Mouse (Mus musculus) stomach, embryonic 15.5 days (tissue): ENCODE results near the gene Izumo1. TPM values are rescaled to one million over a fixed set of nuclear protein-coding genes. Genes with fewer than 3 reads are reported as not detected.

Source experiments
- ATAC-seq: fragments of 200-750 bp; cut with Nextera tagmentation; 2 replicates; pipeline ENCODE4 v1.8.0; 2017; ENCODE audit warnings: low read depth, moderate number of reproducible peaks, moderate TSS enrichment; ENCODE audit not compliant: insufficient read depth, low FRiP score
- H3K27ac ChIP-seq: fragments of 300-500 bp; sonication (generic); 2 replicates; pipeline ENCODE4 v1.5.1; 2015; ENCODE audit warnings: mild to moderate bottlenecking, inconsistent platforms
- H3K27me3 ChIP-seq: fragments of 300-500 bp; sonication (generic); replicated peaks from 2 replicates; pipeline ENCODE4 v1.6.1; 2015; ENCODE audit warnings: inconsistent platforms
- H3K36me3 ChIP-seq: fragments of 300-500 bp; sonication (generic); 2 replicates; pipeline ENCODE4 v1.6.1; 2015; ENCODE audit warnings: inconsistent platforms
- H3K4me1 ChIP-seq: fragments of 300-500 bp; sonication (generic); 2 replicates; pipeline ENCODE4 v1.6.1; 2015; ENCODE audit warnings: inconsistent platforms
- H3K4me2 ChIP-seq: fragments of 300-500 bp; sonication (generic); 2 replicates; pipeline ENCODE4 v1.6.1; 2015; ENCODE audit warnings: mild to moderate bottlenecking, inconsistent platforms
- H3K4me3 ChIP-seq: fragments of 300-500 bp; sonication (generic); replicated peaks from 2 replicates; pipeline ENCODE4 v1.5.1; 2015; ENCODE audit warnings: inconsistent platforms
- H3K9ac ChIP-seq: fragments of 300-500 bp; sonication (generic); 2 replicates; pipeline ENCODE4 v1.6.1; 2015; ENCODE audit warnings: inconsistent platforms
- H3K9me3 ChIP-seq: fragments of 300-500 bp; sonication (generic); 2 replicates; pipeline ENCODE4 v1.6.1; 2016; ENCODE audit warnings: inconsistent platforms
- WGBS: fragments of 180-500 bp; shearing (Covaris S2); methylation state at CpG from one replicate; pipeline ENCODE4 v1.1.7; 2015; 5-methylcytosine and 5-hydroxymethylcytosine counted together
- polyA plus RNA-seq: library from polyadenylated mRNA; unstranded; fragments of >200 nt; fragmentation: Nextera tagmentation; extraction: Ambion mirVana; gene quantifications from 2 replicates; pipeline ENCODE4 v1.2.1, GENCODE M21; 2015

Gene Izumo1
- polyA plus RNA-seq, 1 experiment from 2014 or later, result 0.31 TPM

DNA sequence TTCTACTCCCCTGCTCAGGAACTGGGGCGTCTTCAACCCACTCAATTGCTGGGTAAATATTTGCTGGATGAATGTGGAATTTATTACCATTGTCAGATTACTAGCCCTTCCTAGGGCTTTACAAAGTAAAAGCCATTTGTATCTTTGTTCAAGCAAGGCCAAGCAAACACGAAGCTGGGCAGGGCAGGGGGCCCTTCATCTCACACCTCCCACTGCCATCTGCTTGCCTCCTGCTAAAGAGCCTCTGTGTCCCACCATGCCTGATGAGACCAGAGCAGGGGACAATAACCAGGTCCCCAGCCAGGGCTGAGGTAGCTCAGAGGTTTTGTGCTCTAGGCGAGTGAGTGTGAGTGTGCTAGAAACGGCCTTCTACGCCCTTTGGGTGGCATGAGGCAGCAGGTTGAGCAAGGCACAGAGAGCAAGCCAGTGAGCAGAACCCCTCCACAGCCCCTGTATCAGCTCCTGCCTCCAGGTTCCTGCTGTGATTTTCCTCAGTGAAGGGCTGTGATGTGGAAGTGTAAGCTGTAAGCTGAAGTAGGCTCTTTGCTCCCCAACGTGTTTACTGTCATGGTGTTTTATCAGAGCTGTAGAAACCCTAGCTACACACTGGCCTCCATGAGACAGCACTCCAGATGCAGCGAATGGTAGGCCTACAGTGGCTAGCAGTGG lies 56.1 kb downstream of the Izumo1 start:
- H3K9me3 ChIP-seq, result no peaks in the 10 kb centered on the region
- H3K9ac ChIP-seq, result no peak overlapping the region
- H3K4me2 ChIP-seq, result no peak overlapping the region
- no peaks in the 10 kb centered on the region for H3K36me3 ChIP-seq
- no peaks in the 10 kb centered on the region for H3K27me3 ChIP-seq
- peaks cover 15% of the 10 kb centered on the region for H3K4me1 ChIP-seq
- H3K27ac ChIP-seq, result peak overlapping the region; percentile 62
- no peak overlapping the region for H3K4me3 ChIP-seq
- WGBS, result 61% methylated on average over 7 of the region's 7 CpGs
- ATAC-seq, result peak; percentile 25

Other genes starting within 250 kb of the Izumo1 start
- 225 and 247 TPM in 2 replicates for gene Snrnp70, start 226.1 kb upstream of the Izumo1 start, polyA plus RNA-seq
- gene Kcna7, start 216.2 kb upstream of the Izumo1 start, polyA plus RNA-seq, result 0.08 TPM in 1 of 2 replicates, not detected in the other
- gene Ntf5, start 208.1 kb upstream of the Izumo1 start, polyA plus RNA-seq, result 2.6 and 2.7 TPM in 2 replicates
- gene Lhb, start 201.0 kb upstream of the Izumo1 start, polyA plus RNA-seq, result 0.62 TPM in 1 of 2 replicates, not detected in the other
- gene Gys1, start 187.0 kb upstream of the Izumo1 start, polyA plus RNA-seq, result 34.3 and 37.7 TPM in 2 replicates
- 127 and 139 TPM in 2 replicates for gene Ruvbl2, start 183.7 kb upstream of the Izumo1 start, polyA plus RNA-seq
- gene Ftl1, start 161.9 kb upstream of the Izumo1 start, polyA plus RNA-seq, result 4,747 and 4,817 TPM in 2 replicates
- 157 and 168 TPM in 2 replicates for gene Bax, start 154.9 kb upstream of the Izumo1 start, polyA plus RNA-seq
- 1.4 and 1.8 TPM in 2 replicates for gene Tulp2, start 139.9 kb upstream of the Izumo1 start, polyA plus RNA-seq
- gene Gm45808, start 135.0 kb upstream of the Izumo1 start, polyA plus RNA-seq, result not detected in 2 replicates
- 3.5 and 3.7 TPM in 2 replicates for gene Dhdh, start 133.0 kb upstream of the Izumo1 start, polyA plus RNA-seq
- gene Nucb1, start 111.4 kb upstream of the Izumo1 start, polyA plus RNA-seq, result 214 and 230 TPM in 2 replicates
- 21.1 and 36.1 TPM in 2 replicates for gene Ppp1r15a, start 95.5 kb upstream of the Izumo1 start, polyA plus RNA-seq
- gene Plekha4, start 95.5 kb upstream of the Izumo1 start, polyA plus RNA-seq, result 2.9 TPM in 2 replicates
- 2.2 and 3.9 TPM in 2 replicates for gene Hsd17b14, start 66.9 kb upstream of the Izumo1 start, polyA plus RNA-seq
- gene Bcat2, start 51.7 kb upstream of the Izumo1 start, polyA plus RNA-seq, result 78.8 and 87.1 TPM in 2 replicates
- gene Fgf21, start 6.3 kb upstream of the Izumo1 start, polyA plus RNA-seq, result 0.18 and 0.41 TPM in 2 replicates
- gene Fut1, start 4.5 kb upstream of the Izumo1 start, polyA plus RNA-seq, result 0.76 and 0.84 TPM in 2 replicates
- 11.0 and 11.6 TPM in 2 replicates for gene Rasip1, start 5.7 kb downstream of the Izumo1 start, polyA plus RNA-seq
- gene Mamstr, start 18.2 kb downstream of the Izumo1 start, polyA plus RNA-seq, result 7.4 and 9.5 TPM in 2 replicates
- gene Fut2, start 44.6 kb downstream of the Izumo1 start, polyA plus RNA-seq, result 5.2 and 6.7 TPM in 2 replicates
- 0.70 and 1.0 TPM in 2 replicates for gene Ntn5, start 62.2 kb downstream of the Izumo1 start, polyA plus RNA-seq
- 3.6 and 4.5 TPM in 2 replicates for gene Sec1, start 72.6 kb downstream of the Izumo1 start, polyA plus RNA-seq
- 9.6 and 10.1 TPM in 2 replicates for gene Car11, start 78.0 kb downstream of the Izumo1 start, polyA plus RNA-seq
- 2.8 and 4.4 TPM in 2 replicates for gene Dbp, start 83.3 kb downstream of the Izumo1 start, polyA plus RNA-seq
- 954 and 1,069 TPM in 2 replicates for gene Rpl18, start 93.6 kb downstream of the Izumo1 start, polyA plus RNA-seq
- gene Sphk2, start 96.2 kb downstream of the Izumo1 start, polyA plus RNA-seq, result 35.4 and 36.7 TPM in 2 replicates
- gene Fam83e, start 99.4 kb downstream of the Izumo1 start, polyA plus RNA-seq, result 12.8 and 13.3 TPM in 2 replicates
- 0.45 TPM in 1 of 2 replicates, not detected in the other for gene Spaca4, start 104.0 kb downstream of the Izumo1 start, polyA plus RNA-seq
- 1.1 and 1.9 TPM in 2 replicates for gene Lmtk3, start 161.9 kb downstream of the Izumo1 start, polyA plus RNA-seq
- 6.7 and 14.4 TPM in 2 replicates for gene Sult2b1, start 162.9 kb downstream of the Izumo1 start, polyA plus RNA-seq
- gene Cyth2, start 192.8 kb downstream of the Izumo1 start, polyA plus RNA-seq, result 85.0 and 103 TPM in 2 replicates
- gene Kcnj14, start 203.0 kb downstream of the Izumo1 start, polyA plus RNA-seq, result 1.0 and 1.4 TPM in 2 replicates
- gene Grwd1, start 209.1 kb downstream of the Izumo1 start, polyA plus RNA-seq, result 57.0 and 64.3 TPM in 2 replicates